Mouse (Mus musculus) A20 (cell line): ENCODE results near the gene Zik1.

Source experiments
- DNase-seq: peaks from one replicate; pipeline ENCODE4 v3.0.0-alpha.2; 2011; ENCODE audit warnings: low read depth, low spot score

Zik1 gene

DNA sequence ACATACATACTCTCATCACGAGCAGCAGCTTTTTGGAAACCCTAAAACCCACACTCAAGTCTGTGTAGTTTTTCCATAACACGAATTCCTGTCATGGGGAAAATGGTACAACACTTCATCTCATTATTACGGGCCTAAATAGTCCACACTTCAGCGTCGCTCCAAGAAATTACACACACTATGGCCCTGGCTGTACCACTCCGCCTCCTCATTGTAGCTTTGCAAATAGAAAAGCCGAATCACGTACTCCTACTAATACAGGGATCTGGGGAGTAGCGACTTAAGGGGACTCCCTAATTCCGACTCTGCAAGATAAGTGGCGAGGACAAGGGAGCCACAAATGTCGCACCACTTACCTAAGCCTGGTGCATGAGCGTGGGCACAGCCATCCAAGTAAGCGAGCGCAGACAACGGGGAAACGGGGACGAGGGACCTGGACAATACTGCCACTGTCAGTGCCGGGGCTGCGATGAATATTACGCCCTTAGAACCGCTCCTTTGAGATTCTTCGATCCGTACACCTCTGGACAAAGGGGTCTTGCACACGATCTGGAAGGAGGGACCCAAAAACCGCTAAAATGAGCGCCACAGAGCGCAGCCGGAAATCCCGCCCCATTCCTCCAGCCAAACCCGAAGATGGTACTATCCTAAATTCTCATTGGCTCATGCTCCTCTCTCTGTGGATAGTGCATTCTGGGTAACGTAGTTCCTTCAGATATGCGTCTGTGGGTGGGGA is at the start of gene Zik1:
Gene Zik1, minus strand, starts transcription at position 609 of the 736 bp plus-strand sequence.
- DNase-seq: no peak

DNA sequence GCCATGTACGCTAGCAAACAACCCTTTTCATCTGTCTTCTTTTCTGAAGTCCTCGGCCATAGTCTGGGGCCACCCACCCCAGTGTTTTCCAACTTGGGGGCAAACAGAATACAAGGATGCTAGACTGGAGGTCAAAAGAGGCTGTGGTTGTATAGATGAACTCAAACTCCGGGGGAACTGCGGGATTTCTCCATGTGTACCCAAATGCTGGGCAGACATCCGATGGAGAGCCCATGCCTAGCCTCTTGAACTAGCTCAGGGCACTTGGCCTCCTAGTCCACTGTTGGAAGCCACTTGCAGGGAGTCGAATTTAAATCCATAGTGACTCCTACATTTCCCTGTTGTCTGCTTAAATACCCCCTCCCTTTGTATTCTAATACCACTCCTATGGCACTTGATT is 384 bp upstream of the Zik1 start:
- no peak for DNase-seq

DNA sequence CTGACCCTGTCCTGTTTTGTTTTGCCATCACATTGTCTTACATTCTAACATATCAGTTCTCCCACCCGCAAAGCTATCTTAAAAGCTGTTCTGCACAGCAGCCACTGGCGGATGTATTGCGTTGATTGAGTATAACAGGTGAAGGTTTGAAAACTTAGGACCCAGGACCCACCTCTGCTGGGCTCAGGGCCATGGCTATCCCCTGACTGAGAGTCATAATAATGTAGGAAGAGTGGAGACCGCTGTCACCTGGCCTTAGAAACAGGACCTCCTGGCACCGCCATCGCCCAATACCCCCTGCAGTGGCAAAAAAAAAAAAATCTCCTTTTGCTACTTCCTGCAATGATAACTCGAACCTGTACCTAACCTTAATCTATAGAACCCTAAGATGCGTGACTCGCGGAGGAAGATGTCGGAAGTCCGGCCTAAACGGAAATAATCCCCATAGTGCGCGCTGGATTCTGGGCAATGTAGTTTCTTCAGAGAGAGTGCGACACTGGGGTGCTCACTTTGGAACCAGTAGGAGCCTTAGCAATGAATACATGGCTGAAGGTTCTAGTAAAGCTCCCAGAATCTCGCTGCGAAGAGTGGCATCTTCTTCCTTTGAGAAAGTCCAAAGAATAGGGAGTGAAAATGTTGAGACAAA is 14.5 kb downstream of the Zik1 start:
- no peak for DNase-seq

DNA sequence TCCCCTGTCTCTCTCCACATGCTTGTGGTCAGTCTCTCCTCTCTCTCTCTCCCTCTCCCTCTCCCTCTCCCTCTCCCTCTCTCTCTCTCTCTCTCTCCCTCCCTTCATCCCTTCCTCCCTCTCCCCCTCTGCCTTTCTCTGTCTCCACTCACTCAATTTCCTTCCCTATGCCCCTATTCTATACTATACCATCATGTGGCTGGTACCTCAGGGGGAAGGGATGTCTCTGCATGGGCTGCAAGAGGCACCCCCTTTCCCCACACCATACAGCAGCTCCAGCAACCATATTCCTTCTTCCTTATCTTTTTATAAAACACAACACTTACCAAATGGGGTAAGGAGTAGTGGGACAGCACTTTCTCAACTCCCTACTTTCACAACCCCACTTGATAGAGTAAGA is 15.4 kb downstream of the Zik1 start:
- no peak for DNase-seq

DNA sequence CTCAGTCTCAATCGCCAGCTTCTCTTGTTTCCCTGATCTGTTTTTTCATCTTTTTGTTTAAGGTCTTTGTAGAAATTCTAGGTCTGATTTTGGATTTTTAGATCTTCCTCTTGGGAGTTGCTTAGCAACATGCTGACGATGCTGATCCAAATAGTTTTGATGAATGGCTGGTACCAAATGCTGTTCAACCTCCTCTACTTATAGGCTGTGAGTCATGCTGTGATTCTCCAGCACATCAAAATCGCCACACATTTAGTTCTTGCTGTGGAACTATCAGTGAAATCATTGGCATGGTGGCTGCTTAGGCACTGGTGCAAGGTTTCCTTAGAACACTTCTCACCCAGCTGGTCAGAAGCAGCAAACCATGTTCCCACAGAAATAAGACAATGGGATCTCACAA is 37.0 kb downstream of the Zik1 start:
- DNase-seq: no peak

DNA sequence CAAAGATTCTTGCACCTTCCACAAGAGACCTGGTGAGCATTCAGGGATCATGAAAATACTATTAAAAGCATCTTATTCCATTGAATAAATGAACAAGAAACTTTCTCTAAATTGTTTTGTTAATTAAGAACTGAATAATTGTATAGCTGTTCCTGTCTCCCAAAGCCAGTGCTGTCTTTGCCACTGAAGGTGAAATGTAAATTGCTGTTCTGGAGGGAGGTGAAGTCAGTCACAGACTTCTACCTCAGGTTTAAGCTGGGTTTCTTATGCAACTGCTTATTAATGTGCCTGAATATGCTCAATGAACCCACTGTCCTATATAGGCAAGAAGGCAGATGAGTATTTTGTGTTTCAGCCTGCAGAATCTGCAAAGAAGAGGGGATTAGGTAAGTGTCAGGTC is 52.2 kb downstream of the Zik1 start, which contains the start of gene Vmn1r67:
Gene Vmn1r67, plus strand, starts transcription at position 301 of the 400 bp plus-strand sequence.
- no peak for DNase-seq
